Mouse (Mus musculus) liver, embryonic 14.5 days (tissue): ENCODE results near the gene Amot. TPM values are rescaled to one million over a fixed set of nuclear protein-coding genes. Genes with fewer than 3 reads are reported as not detected.
A peak's percentile ranks its signal among the peaks of the same experiment; 100 is the strongest.

Experiments
- ATAC-seq: fragments of 200-750 bp; cut with Nextera tagmentation; 2 replicates; pipeline ENCODE4 v1.8.0; 2017; ENCODE audit warnings: moderate number of reproducible peaks, mild to moderate bottlenecking, moderate library complexity; ENCODE audit not compliant: insufficient read depth
- DNase-seq, 3 experiments: peaks; one replicate each; pipeline ENCODE4 v3.0.0-alpha.2; 2012 to 2013; ENCODE audit warnings: low read depth in 3 of 3, low spot score in 3 of 3
- H3K27ac ChIP-seq: fragments of 300-500 bp; sonication (generic); 2 replicates; pipeline ENCODE4 v1.5.1; 2014; ENCODE audit warnings: moderate library complexity, mild to moderate bottlenecking, control low read depth, inconsistent platforms
- H3K27me3 ChIP-seq: fragments of 300-500 bp; sonication (generic); 2 replicates; pipeline ENCODE4 v1.6.1; 2014; ENCODE audit warnings: mild to moderate bottlenecking, low read length, moderate library complexity; ENCODE audit not compliant: control insufficient read depth, insufficient read depth
- H3K36me3 ChIP-seq: fragments of 300-500 bp; sonication (generic); replicated peaks from 2 replicates; pipeline ENCODE4 v1.6.1; 2014; ENCODE audit warnings: low read depth; ENCODE audit not compliant: control insufficient read depth, insufficient read depth
- H3K4me1 ChIP-seq, 2 experiments: fragments of 200-500 bp in 1 of 2; fragments of 300-500 bp in 1 of 2; sonication (generic) in 1 of 2; replicated peaks; 2 replicates each; pipeline ENCODE4 v1.6.1; 2012 to 2014; ENCODE audit warnings: antibody characterized with exemption in 1 of 2, inconsistent platforms in 1 of 2, low read length in 1 of 2; ENCODE audit not compliant: control insufficient read depth in 2 of 2, insufficient read depth in 2 of 2
- H3K4me2 ChIP-seq: fragments of 300-500 bp; sonication (generic); 2 replicates; pipeline ENCODE4 v1.6.1; 2014; ENCODE audit warnings: low read depth, mild to moderate bottlenecking, control low read depth, moderate library complexity
- H3K4me3 ChIP-seq, 2 experiments: fragments of 200-500 bp in 1 of 2; fragments of 300-500 bp in 1 of 2; sonication (generic) in 1 of 2; 2 replicates each; pipeline ENCODE4 v1.5.1; 2012 to 2014; ENCODE audit warnings: low read depth in 2 of 2, low read length in 2 of 2, mild to moderate bottlenecking in 2 of 2, control low read depth in 1 of 2, inconsistent platforms in 1 of 2, moderate library complexity in 1 of 2; ENCODE audit not compliant: insufficient read depth in 1 of 2
- H3K9ac ChIP-seq: fragments of 300-500 bp; sonication (generic); replicated peaks from 2 replicates; pipeline ENCODE4 v1.6.1; 2014; ENCODE audit warnings: mild to moderate bottlenecking, control low read depth, moderate library complexity
- H3K9me3 ChIP-seq: fragments of 300-500 bp; sonication (generic); 2 replicates; pipeline ENCODE4 v1.6.1; 2016; ENCODE audit warnings: low read length, mixed read lengths; ENCODE audit not compliant: control insufficient read depth
- CTCF ChIP-seq: IDR thresholded peaks from 2 replicates; pipeline ENCODE4 v1.5.1; 2016; ENCODE audit warnings: antibody characterized with exemption, low read depth, control low read depth
- EP300 ChIP-seq: IDR thresholded peaks from 2 replicates; pipeline ENCODE4 v1.6.1; 2016; ENCODE audit warnings: antibody characterized with exemption, low read depth
- WGBS: fragments of 180-500 bp; shearing (Covaris S2); extraction: QIAGEN DNeasy Blood & Tissue Kit; methylation state at CpG from one replicate; pipeline ENCODE4 v1.1.7; 2014; ENCODE audit not compliant: insufficient replicate concordance; 5-methylcytosine and 5-hydroxymethylcytosine counted together
- polyA plus RNA-seq, 2 experiments: library from polyadenylated mRNA; depleted of rRNA in 1 of 2; stranded (reverse) in 1 of 2; unstranded in 1 of 2; fragments of >200 nt; fragmentation: Nextera tagmentation in 1 of 2; extraction: Ambion mirVana in 1 of 2; gene quantifications; 2 replicates each; pipeline versions ENCODE4 v1.2.1 to v1.2.3; 2012 to 2014

The Amot gene
- 4.2 TPM in 2 replicates for polyA plus RNA-seq (2012; rRNA removed)
- polyA plus RNA-seq (2014; fragmentation: Nextera tagmentation; extraction: Ambion mirVana) = 4.3 and 5.7 TPM in 2 replicates

- Histone ChIP-seq H3K4me2 (peak within 1 kb of the TSS; percentile 64), H3K27me3 (no peaks in the 10 kb centered on the region), H3K4me1 (peaks cover 0 to 5% of the 10 kb centered on the region in 2 experiments; a peak in 2 of 4 replicates), H3K4me3 (peak within 1 kb of the TSS; percentile 56 to 84), H3K9me3 (no peaks in the 10 kb centered on the region), H3K36me3 (no peaks in the 10 kb centered on the region), H3K9ac (peak within 1 kb of the TSS; percentile 48), H3K27ac (no peak within 1 kb of the TSS; the same call in 1 of the 2 replicates)
- TF ChIP-seq CTCF (no peak), EP300 (no peak)
- ATAC-seq (peak; percentile 91), DNase-seq (peak; percentile 61 to 69 (median 65))
- 6% methylated on average over 34 of the region's 34 CpGs for WGBS
These were observed at the start of gene Amot for GRCm38 (mm10) chrX:145504717-145505415. Gene Amot, minus strand, starts transcription at chrX:145505181.

GRCm38 (mm10) chrX:145545060-145545459 lies 40.1 kb upstream of the Amot start:
- Histone ChIP-seq H3K4me1 (no peaks in the 10 kb centered on the region), H3K27me3 (no peaks in the 10 kb centered on the region)
- WGBS = 61% methylated on average over 3 of the region's 3 CpGs

GRCm38 (mm10) chrX:145543602-145544490 lies 38.9 kb upstream of the Amot start:
- no peak overlapping the region for H3K9ac ChIP-seq
- H3K4me1 ChIP-seq = no peaks in the 10 kb centered on the region
- WGBS = 46% methylated on average over 4 of the region's 4 CpGs
- no peak overlapping the region for H3K4me3 ChIP-seq
- H3K27me3 ChIP-seq = no peaks in the 10 kb centered on the region
- H3K36me3 ChIP-seq = no peaks in the 10 kb centered on the region
- DNase-seq (no peak), ATAC-seq (no peak)
- no peak for TF ChIP-seq CTCF
- TF ChIP-seq EP300 = no peak
- no peak overlapping the region for H3K4me2 ChIP-seq
- no peak overlapping the region for H3K27ac ChIP-seq
- H3K9me3 ChIP-seq = no peaks in the 10 kb centered on the region

More at GRCm38 (mm10) chrX:145545060-145545459, 40.1 kb upstream of the Amot start:
- no peak overlapping the region for H3K9ac ChIP-seq
- DNase-seq (no peak), ATAC-seq (no peak)
- TF ChIP-seq CTCF (no peak), EP300 (no peak)
- no peaks in the 10 kb centered on the region for H3K9me3 ChIP-seq
- H3K36me3 ChIP-seq = no peaks in the 10 kb centered on the region
- no peak overlapping the region for H3K27ac ChIP-seq
- no peak overlapping the region for H3K4me3 ChIP-seq
- H3K4me2 ChIP-seq = no peak overlapping the region

- Histone ChIP-seq H3K27ac (no peak overlapping the region), H3K4me1 (no peaks in the 10 kb centered on the region), H3K4me2 (no peak overlapping the region), H3K9me3 (no peaks in the 10 kb centered on the region), H3K27me3 (no peaks in the 10 kb centered on the region), H3K9ac (no peak overlapping the region), H3K36me3 (no peaks in the 10 kb centered on the region), H3K4me3 (no peak overlapping the region)
- TF ChIP-seq CTCF (no peak), EP300 (no peak)
- no peak for DNase-seq
- no peak for ATAC-seq
- 63% methylated on average over 1 of the region's 1 CpGs for WGBS
These were observed 36.1 kb upstream of the Amot start for GRCm38 (mm10) chrX:145541050-145541449.

- no peak for DNase-seq
These were observed 35.3 kb upstream of the Amot start for GRCm38 (mm10) chrX:145540321-145540720.

More at GRCm38 (mm10) chrX:145540321-145540720, 35.3 kb upstream of the Amot start:
- Histone ChIP-seq H3K9ac (no peak overlapping the region), H3K4me2 (no peak overlapping the region), H3K4me1 (no peaks in the 10 kb centered on the region), H3K9me3 (no peaks in the 10 kb centered on the region), H3K27ac (no peak overlapping the region), H3K27me3 (no peaks in the 10 kb centered on the region), H3K36me3 (no peaks in the 10 kb centered on the region), H3K4me3 (no peak overlapping the region)
- ATAC-seq = no peak
- 69% methylated on average over 1 of the region's 1 CpGs for WGBS
- no peak for TF ChIP-seq CTCF
- no peak for TF ChIP-seq EP300
